Mouse (Mus musculus) neutrophil, adult 83 days (primary cell): ENCODE results near the gene Gsg1l2. TPM values are rescaled to one million over a fixed set of nuclear protein-coding genes. Genes with fewer than 3 reads are reported as not detected.

Experiments used
- total RNA-seq, 2 experiments: library from RNA; stranded (reverse); gene quantifications; one replicate each; pipeline ENCODE4 v1.2.4; 2023

The Gsg1l2 gene
- total RNA-seq, result not detected

DNA sequence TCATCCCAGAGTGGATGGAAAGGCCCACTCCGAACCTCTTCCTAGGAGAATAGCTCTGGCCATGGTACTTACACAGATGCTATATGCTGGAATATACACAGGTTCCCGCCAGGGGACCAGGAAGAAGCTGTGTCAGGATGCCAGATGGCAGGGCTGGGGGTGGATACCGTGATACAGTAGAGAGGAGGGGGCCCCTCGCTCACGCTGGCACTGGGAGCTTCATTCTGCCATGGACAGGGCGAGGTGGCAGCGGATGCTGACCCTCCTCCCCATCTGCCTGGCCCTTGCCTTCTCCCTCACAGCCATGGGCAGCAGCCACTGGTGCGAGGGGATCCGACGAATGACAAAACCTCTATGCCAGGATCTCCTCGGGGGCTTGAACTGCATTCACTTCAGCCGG is at the start of gene Gsg1l2:
TSS of gene Gsg1l2 (plus strand) at position 230 of the 400 bp plus-strand sequence.

DNA sequence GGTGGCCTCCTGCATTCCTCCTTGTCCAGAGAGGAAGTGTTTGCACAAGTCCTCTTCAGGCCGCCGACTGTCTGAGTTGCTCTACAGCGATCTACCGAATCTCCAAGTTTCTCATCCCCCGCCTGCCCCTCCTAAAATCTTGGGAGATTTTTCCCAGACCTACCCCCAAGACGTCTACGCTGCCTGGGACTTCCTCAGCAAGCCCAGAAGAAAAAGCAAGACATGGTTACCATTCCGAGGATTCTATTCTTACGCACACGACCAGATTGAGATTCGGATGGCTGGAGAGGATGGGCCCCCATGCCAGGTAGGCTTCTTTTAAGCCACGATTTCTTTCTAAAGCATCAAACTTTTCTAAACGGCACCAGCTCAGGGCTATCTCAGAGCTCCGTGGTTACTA is 3.4 kb upstream of the Gsg1l2 start, which contains the start of gene Glp2r:
TSS of gene Glp2r (minus strand) at position 101 of the 400 bp plus-strand sequence.

DNA sequence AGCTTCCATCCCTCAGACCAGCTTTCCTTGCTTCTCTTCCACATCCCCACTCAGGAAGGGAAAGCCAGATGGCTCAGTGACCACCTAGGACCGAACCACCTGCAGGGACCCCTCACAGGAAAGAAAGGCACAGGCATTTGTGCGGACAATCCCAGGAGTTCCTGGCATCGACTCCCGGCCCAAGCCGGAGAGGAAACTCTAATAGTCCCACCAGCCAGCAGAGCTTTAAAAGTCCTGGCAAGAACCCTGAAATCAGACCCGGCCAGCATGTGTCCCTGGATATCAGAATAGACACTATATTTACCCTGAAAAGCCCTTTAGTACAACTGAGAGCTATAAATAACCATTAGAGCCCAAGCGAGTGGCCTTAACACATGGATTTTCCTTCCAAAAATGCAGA is 23.5 kb downstream of the Gsg1l2 start, which contains the start of gene Dhrs7c:
TSS of gene Dhrs7c (plus strand) at position 257 of the 400 bp plus-strand sequence.

Other genes with a start within 250 kb of the Gsg1l2 start
- gene Rcvrn, start 79.3 kb upstream of the Gsg1l2 start, total RNA-seq, result not detected
- not detected for gene Glp2r, start 3.5 kb upstream of the Gsg1l2 start, total RNA-seq
- not detected for gene Dhrs7c, start 23.6 kb downstream of the Gsg1l2 start, total RNA-seq
- not detected for gene Usp43, start 147.5 kb downstream of the Gsg1l2 start, total RNA-seq
- not detected for gene Cfap52, start 191.0 kb downstream of the Gsg1l2 start, total RNA-seq
- gene Stx8, start 191.6 kb downstream of the Gsg1l2 start, total RNA-seq, result 10 to 100 TPM; 17.2 to 18.6 TPM